Mouse (Mus musculus): ENCODE data around the gene Epgn.

Epgn gene

GRCm38 (mm10) chr5:91027164-91027563 is at the start of gene Epgn:
Gene Epgn (plus strand): TSS chr5:91027464.
- no peak for DNase-seq (ENCODE audit: low spot score)

- DNase-seq (ENCODE audit: low spot score) = no peak
Observed at GRCm38 (mm10) chr5:90980297-90980696, 47.0 kb upstream of the Epgn start.

- no peak for DNase-seq (ENCODE audit: low spot score)
Observed at GRCm38 (mm10) chr5:90987605-90988004, 39.7 kb upstream of the Epgn start.

GRCm38 (mm10) chr5:90988149-90988548 is 39.1 kb upstream of the Epgn start:
- DNase-seq (ENCODE audit: low spot score) = no peak

- no peak for DNase-seq (ENCODE audit: low spot score)
Observed at GRCm38 (mm10) chr5:90988592-90988991, 38.7 kb upstream of the Epgn start.

- DNase-seq (ENCODE audit: low spot score) = no peak
Observed at GRCm38 (mm10) chr5:90999942-91000341, 27.3 kb upstream of the Epgn start.

GRCm38 (mm10) chr5:91015216-91015615 is 12.0 kb upstream of the Epgn start:
- DNase-seq (ENCODE audit: low spot score) = no peak

GRCm38 (mm10) chr5:91023114-91023513 is 4.2 kb upstream of the Epgn start:
- DNase-seq (ENCODE audit: low spot score) = no peak

GRCm38 (mm10) chr5:91027840-91028239 is 576 bp downstream of the Epgn start:
- no peak for DNase-seq (ENCODE audit: low spot score)

GRCm38 (mm10) chr5:91030629-91031028 is 3.4 kb downstream of the Epgn start:
- no peak for DNase-seq (ENCODE audit: low spot score)

- no peak for DNase-seq (ENCODE audit: low spot score)
Observed at GRCm38 (mm10) chr5:91035341-91035740, 8.1 kb downstream of the Epgn start.

GRCm38 (mm10) chr5:91036628-91037027 is 9.4 kb downstream of the Epgn start:
- DNase-seq (ENCODE audit: low spot score) = no peak

GRCm38 (mm10) chr5:91037756-91038155 is 10.5 kb downstream of the Epgn start:
- DNase-seq (ENCODE audit: low spot score) = no peak

GRCm38 (mm10) chr5:91038547-91038946 is 11.3 kb downstream of the Epgn start:
- no peak for DNase-seq (ENCODE audit: low spot score)

GRCm38 (mm10) chr5:91038963-91039362 is 11.7 kb downstream of the Epgn start:
- DNase-seq (ENCODE audit: low spot score) = no peak

- DNase-seq (ENCODE audit: low spot score) = no peak
Observed at GRCm38 (mm10) chr5:91047987-91048386, 20.7 kb downstream of the Epgn start.

- no peak for DNase-seq (ENCODE audit: low spot score)
Observed at GRCm38 (mm10) chr5:91048397-91048796, 21.1 kb downstream of the Epgn start.

- DNase-seq (ENCODE audit: low spot score) = no peak
Observed at GRCm38 (mm10) chr5:91072340-91072739, 45.1 kb downstream of the Epgn start.

GRCm38 (mm10) chr5:91073626-91074025 is 46.4 kb downstream of the Epgn start:
- no peak for DNase-seq (ENCODE audit: low spot score)

- DNase-seq (ENCODE audit: low spot score) = no peak
Observed at GRCm38 (mm10) chr5:91074026-91074425, 46.8 kb downstream of the Epgn start.

GRCm38 (mm10) chr5:91074450-91074950 is 47.2 kb downstream of the Epgn start, which contains the start of gene Ereg:
Gene Ereg (plus strand): TSS chr5:91074622.
- DNase-seq (ENCODE audit: low spot score) = no peak

GRCm38 (mm10) chr5:91075021-91075420 is 47.8 kb downstream of the Epgn start:
- no peak for DNase-seq (ENCODE audit: low spot score)

- no peak for DNase-seq (ENCODE audit: low spot score)
Observed at GRCm38 (mm10) chr5:91083016-91083415, 55.8 kb downstream of the Epgn start.

Data from c-Kit-positive CD71-positive TER-119-positive erythroid progenitor cells, embryonic 14.5 days (primary cell).